Mouse (Mus musculus): ENCODE measurements around the gene Pak7. TPM values are rescaled to one million over a fixed set of nuclear protein-coding genes. Genes with fewer than 3 reads are reported as not detected.
A peak's percentile ranks its signal among the peaks of the same experiment; 100 is the strongest.

The Pak7 gene
- polyA plus RNA-seq, 1 experiment from 2014 or later, result 1.9 TPM

DNA sequence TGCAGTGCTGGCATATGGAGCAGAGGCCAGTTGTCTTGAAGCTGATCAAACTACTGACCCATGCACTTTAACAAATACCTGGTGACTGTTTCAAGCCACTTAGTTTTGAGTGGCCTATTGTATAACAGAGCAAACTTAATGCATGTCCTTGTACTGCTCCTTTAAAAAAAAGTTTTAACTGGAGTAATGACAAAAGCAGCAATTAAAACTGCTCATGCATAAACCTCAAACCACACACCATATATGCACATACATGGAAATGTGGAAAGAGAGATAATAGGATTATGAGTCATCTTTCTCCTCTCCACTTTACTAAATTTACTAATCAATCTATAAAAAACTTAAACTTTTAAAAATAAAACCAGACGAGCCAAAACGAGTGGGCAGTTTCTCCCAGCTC is 291.8 kb downstream of the Pak7 start:
- 34% methylated on average over 2 of the region's 2 CpGs for WGBS
- H3K9me3 ChIP-seq (replicated peaks), result no peaks in the 10 kb centered on the region
- H3K27me3 ChIP-seq, result no peaks in the 10 kb centered on the region
- H3K4me2 ChIP-seq, result no peak overlapping the region
- H3K4me1 ChIP-seq, result peaks cover 7% of the 10 kb centered on the region
- 0 out of 2 replicates have a peak overlapping the region, but pooled peaks have one; percentile 9 for H3K27ac ChIP-seq
- peak; percentile 60; the same call in 1 of the 2 replicates for ATAC-seq (replicated peaks; ENCODE audit: low FRiP score)
- no peaks in the 10 kb centered on the region for H3K36me3 ChIP-seq
- H3K9ac ChIP-seq, result no peak overlapping the region
- H3K4me3 ChIP-seq (replicated peaks), result no peak overlapping the region

DNA sequence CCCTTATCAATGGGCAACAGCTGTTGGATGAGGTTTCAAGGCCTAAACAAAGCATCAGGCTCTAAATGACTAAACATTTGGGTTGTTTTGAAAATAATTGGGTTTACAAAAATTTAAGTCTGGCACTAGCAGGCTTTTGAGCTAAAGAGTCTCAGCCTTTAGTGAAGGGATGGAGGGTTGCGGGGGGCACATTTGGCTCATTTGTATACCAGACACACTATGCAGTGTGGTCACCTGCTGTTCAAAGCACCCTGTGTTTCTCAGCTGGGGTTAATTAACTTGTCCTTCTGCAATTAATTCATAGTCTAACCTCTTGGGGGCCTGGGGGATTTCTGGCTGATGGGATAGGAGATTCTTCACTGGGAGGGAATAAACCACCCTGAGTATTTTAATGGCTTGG is 323.4 kb downstream of the Pak7 start:
- no peak overlapping the region for H3K9ac ChIP-seq
- no peaks in the 10 kb centered on the region for H3K9me3 ChIP-seq (replicated peaks)
- H3K36me3 ChIP-seq, result no peaks in the 10 kb centered on the region
- ATAC-seq (replicated peaks; ENCODE audit: low FRiP score), result no peak
- H3K4me2 ChIP-seq, result no peak overlapping the region
- no peak overlapping the region for H3K27ac ChIP-seq
- H3K4me1 ChIP-seq, result peaks cover 3% of the 10 kb centered on the region
- H3K4me3 ChIP-seq (replicated peaks), result no peak overlapping the region
- peaks cover 16% of the 10 kb centered on the region for H3K27me3 ChIP-seq
- 94% methylated on average over 1 of the region's 1 CpGs for WGBS

DNA sequence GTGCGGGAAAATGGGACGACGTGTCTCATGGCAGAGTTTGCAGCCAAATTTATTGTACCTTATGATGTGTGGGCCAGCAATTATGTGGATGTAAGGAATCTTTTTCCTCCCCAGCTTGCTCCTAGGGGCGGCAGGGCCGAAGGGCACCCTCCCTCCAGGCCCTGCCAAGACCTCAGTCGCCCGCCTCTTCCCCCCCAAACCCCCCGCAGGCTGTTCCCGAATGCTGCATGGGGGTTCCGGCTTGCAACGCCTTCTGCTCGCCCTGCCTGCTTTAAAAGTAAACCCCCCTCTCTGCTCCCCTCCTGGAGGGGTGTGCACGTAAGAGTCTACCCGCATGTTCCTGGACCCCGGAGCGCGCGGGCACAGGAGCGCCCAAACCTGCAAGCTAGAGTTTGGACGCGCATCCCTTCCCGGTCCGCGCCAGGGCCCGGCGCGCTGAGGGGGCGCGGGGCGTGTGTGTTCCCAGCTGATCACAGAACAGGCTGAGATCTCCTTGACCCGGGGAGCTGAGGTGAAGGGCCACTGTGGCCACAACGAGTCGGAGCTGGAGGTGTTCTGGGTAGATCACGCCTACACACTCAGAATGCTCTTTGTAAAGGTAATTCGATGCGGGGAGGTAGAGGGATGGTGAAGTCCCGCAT is 328.6 kb downstream of the Pak7 start:
- Histone ChIP-seq H3K36me3 (no peaks in the 10 kb centered on the region), H3K27me3 (peaks cover 37% of the 10 kb centered on the region), H3K4me1 (peaks cover 19% of the 10 kb centered on the region), H3K27ac (no peak overlapping the region), H3K4me2 (peak overlapping the region; percentile 60), H3K4me3 (replicated peaks) (peak overlapping the region; percentile 35), H3K9ac (peak overlapping the region; percentile 6; the same call in 1 of the 2 replicates), H3K9me3 (replicated peaks) (no peaks in the 10 kb centered on the region)
- WGBS, result 3% methylated on average over 37 of the region's 37 CpGs
- peak; percentile 57 for ATAC-seq (replicated peaks; ENCODE audit: low FRiP score)

DNA sequence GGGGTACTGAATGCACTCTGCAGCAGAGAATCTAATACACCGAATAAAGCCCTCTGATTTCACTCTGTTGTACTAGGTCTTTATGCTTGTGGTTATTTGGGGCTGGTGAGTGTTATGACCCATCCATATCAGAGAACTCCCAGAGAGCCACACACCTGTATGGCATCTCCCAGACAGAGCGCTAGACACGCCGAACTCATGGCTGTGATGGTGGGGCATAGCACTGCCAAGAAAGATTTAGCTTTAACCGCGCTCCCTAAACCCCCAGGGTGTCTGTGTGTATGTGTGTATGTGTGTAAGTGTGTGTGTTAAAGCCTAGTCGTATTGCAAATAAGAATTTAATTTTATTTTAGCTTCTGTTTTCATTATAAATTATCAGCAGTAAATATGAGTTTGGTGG is 329.4 kb downstream of the Pak7 start:
- Histone ChIP-seq H3K4me3 (replicated peaks) (peak overlapping the region; percentile 35), H3K4me2 (peak overlapping the region; percentile 60), H3K27ac (no peak overlapping the region), H3K9ac (no peak overlapping the region), H3K27me3 (peaks cover 37% of the 10 kb centered on the region), H3K9me3 (replicated peaks) (no peaks in the 10 kb centered on the region), H3K36me3 (no peaks in the 10 kb centered on the region), H3K4me1 (peaks cover 19% of the 10 kb centered on the region)
- WGBS, result 3% methylated on average over 7 of the region's 7 CpGs
- ATAC-seq (replicated peaks; ENCODE audit: low FRiP score), result peak; percentile 46

DNA sequence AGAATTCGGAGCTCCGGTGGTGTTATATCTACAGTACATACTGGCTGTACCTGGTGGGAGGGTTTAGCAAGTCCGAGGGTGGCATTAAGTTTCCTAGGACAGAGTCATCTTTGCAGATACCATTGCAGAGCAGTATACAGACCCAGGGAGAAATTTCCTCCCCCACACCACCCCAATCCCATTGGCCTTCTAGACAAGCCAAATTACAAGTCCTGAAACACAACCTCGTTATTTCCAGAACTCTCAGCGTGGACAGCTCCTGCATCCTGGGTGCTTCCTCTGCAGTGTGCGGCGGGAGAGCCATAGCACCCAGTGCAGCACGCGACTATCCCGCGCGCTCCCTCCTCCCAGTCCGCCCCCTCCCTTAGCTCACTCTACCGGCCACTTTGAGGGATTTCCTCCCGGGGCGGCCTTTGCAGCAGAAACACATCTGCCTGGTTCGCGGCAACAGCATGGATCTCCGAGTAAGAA is 329.9 kb downstream of the Pak7 start:
- Histone ChIP-seq H3K27ac (no peak overlapping the region), H3K4me1 (peaks cover 19% of the 10 kb centered on the region), H3K9me3 (replicated peaks) (no peaks in the 10 kb centered on the region), H3K9ac (no peak overlapping the region), H3K27me3 (peaks cover 37% of the 10 kb centered on the region), H3K4me2 (peak overlapping the region; percentile 60), H3K36me3 (no peaks in the 10 kb centered on the region), H3K4me3 (replicated peaks) (peak overlapping the region; percentile 35)
- ATAC-seq (replicated peaks; ENCODE audit: low FRiP score), result peak; percentile 76
- WGBS, result 4% methylated on average over 19 of the region's 19 CpGs

DNA sequence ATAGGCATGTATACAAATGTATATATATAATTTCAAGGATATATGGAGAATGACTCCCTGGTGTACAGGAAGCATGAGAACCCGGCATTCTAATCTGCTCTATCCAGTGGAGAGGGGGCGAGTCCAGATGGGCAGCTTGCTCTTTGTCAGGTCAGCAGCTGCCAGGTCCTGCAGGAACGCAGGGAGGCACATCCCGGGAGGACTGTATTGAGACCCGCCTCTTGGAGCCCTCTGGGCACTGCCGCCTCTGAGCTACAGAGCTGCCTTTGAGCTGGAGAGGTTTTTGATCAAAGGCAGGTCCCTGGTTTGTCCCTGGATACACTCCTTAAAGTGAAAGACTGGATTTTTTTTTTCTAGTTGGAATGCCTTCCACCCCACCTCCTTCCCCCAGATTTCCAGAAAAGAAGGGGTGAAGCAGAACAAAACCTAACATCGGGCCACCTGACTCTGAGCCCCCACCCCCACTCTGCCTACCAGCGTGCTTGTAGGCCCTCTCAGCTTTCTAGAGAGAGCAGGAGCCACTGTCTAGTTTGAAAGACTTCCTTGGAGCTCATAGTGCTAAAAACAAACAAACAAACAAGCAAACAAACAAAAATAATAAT is 336.0 kb downstream of the Pak7 start, which contains the start of gene Lamp5:
TSS of gene Lamp5 (plus strand) at position 552 of the 602 bp plus-strand sequence.
- Histone ChIP-seq H3K9me3 (replicated peaks) (no peaks in the 10 kb centered on the region), H3K4me3 (replicated peaks) (peak within 1 kb of the TSS; percentile 33), H3K4me2 (peak within 1 kb of the TSS; percentile 62), H3K4me1 (peaks cover 14% of the 10 kb centered on the region; the same call in 1 of the 2 replicates), H3K9ac (no peak within 1 kb of the TSS), H3K36me3 (no peaks in the 10 kb centered on the region), H3K27ac (peak within 1 kb of the TSS; percentile 75), H3K27me3 (no peaks in the 10 kb centered on the region)
- ATAC-seq (replicated peaks; ENCODE audit: low FRiP score), result peak; percentile 85
- 6% methylated on average over 8 of the region's 8 CpGs for WGBS

DNA sequence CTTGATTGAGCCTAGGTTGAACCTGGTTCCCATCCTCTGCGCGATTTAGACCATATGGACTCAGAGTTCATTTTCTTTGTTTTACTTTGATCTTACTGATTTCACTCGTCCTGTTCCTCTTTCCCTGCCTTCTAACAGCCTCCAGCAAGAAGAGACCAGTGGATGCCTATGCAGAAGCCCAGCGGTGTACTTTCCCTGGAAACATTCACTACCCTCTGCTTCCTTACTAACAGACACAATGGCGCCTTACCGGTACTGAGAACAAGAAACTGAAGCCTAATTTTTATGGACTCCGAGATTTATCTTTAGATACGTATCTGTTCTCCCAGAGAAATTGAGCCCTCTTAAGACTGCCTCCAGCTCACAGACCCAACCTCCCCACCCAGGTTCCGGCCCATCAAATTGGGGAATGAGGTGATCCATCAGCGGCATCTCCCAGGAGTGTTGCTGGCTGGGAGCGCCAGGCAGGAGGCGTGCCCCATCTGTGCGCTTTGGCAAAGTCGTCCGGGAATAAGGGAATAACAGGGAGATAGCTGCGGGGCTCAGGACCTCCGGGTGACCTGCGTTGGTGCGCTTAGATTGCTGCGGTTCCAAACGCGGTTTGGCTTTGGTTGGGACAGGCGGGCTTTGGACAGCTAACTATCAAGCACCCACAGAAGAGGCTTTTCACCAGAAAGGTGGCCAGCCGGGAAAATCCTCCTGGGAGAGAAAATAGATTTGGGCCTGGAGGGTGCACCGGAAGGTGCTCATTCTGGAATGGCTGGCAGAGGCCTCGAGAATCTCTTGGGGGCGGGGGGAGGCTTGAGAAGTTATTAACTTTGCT is 336.8 kb downstream of the Pak7 start:
- peak overlapping the region; percentile 33 for H3K4me3 ChIP-seq (replicated peaks)
- no peaks in the 10 kb centered on the region for H3K27me3 ChIP-seq
- H3K4me2 ChIP-seq, result peak overlapping the region; percentile 62
- peak; percentile 94 for ATAC-seq (replicated peaks; ENCODE audit: low FRiP score)
- peak overlapping the region; percentile 75 for H3K27ac ChIP-seq
- H3K4me1 ChIP-seq, result peaks cover 14% of the 10 kb centered on the region; the same call in 1 of the 2 replicates
- H3K36me3 ChIP-seq, result no peaks in the 10 kb centered on the region
- H3K9ac ChIP-seq, result no peak overlapping the region
- 6% methylated on average over 27 of the region's 27 CpGs for WGBS
- H3K9me3 ChIP-seq (replicated peaks), result no peaks in the 10 kb centered on the region

DNA sequence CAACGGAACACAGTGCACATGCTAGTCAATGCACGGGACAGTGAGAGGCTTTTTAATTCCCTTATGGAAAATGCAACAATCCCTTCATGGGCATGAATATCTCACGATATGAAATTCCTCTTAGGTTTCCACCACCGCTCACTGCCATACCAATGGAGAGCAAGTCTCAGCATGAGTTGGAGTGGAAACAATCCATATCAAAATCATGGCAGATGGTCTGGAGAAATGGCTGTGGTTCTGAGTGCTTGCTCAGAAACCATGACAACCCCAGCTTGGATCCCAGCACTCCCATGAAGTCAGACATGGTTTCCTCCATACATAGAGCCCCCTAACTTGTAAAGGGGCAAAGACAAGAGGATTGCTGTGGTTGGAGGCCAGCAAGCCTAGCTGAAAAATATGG is 339.3 kb downstream of the Pak7 start:
- H3K9ac ChIP-seq, result no peak overlapping the region
- no peak overlapping the region for H3K27ac ChIP-seq
- peaks cover 14% of the 10 kb centered on the region; the same call in 1 of the 2 replicates for H3K4me1 ChIP-seq
- H3K4me3 ChIP-seq (replicated peaks), result no peak overlapping the region
- no peaks in the 10 kb centered on the region for H3K36me3 ChIP-seq
- no peak overlapping the region for H3K4me2 ChIP-seq
- no peaks in the 10 kb centered on the region for H3K9me3 ChIP-seq (replicated peaks)
- ATAC-seq (replicated peaks; ENCODE audit: low FRiP score), result no peak
- 91% methylated on average over 4 of the region's 4 CpGs for WGBS
- H3K27me3 ChIP-seq, result no peaks in the 10 kb centered on the region

Other genes starting within 250 kb of the Pak7 start
- gene Ankef1, start 113.9 kb upstream of the Pak7 start, polyA plus RNA-seq (2015; fragmentation: Nextera tagmentation; extraction: Ambion mirVana), result 0.25 and 0.55 TPM in 2 replicates